Mouse (Mus musculus): ENCODE data around the gene Fbln7. TPM values are rescaled to one million over a fixed set of nuclear protein-coding genes. Genes with fewer than 3 reads are reported as not detected.
A peak's percentile ranks its signal among the peaks of the same experiment; 100 is the strongest.

The Fbln7 gene
- polyA plus RNA-seq, 2 experiments: 8.9 to 15.0 TPM

DNA sequence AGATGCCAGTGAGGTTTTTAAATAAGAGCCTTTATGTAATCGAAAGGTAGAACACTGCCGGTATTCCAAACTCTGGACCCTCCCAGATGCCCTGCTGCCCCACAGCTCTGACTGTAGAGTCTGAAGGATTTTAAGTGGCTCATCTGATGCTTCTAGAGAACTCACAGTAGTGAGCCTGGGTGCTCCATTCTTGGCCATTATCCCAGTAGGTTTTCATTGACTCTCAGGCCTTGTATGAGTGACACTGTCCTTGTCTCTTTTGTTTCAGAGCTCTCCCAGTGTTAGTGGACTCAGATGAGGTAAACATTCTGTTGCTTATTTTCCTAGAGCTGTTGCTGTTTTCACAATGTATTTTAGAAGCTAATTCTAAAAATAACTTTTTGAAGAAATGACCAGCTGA, 12.7 kb upstream of the Fbln7 start:
- DNase-seq (ENCODE audit: low spot score) (no peak), ATAC-seq (ENCODE audit: low FRiP score, low read depth) (no peak)
- Histone ChIP-seq H3K4me3 (replicated peaks; ENCODE audit: low read length) (no peak overlapping the region), H3K4me1 (ENCODE audit: control insufficient read depth, insufficient read depth, low read length) (no peaks in the 10 kb centered on the region), H3K27ac (replicated peaks; ENCODE audit: low read depth, low read length) (no peak overlapping the region), H3K4me2 (replicated peaks; ENCODE audit: low read depth, low read length, severe bottlenecking) (no peak overlapping the region), H3K27me3 (ENCODE audit: control insufficient read depth, insufficient read depth, low read length) (no peaks in the 10 kb centered on the region), H3K9me3 (ENCODE audit: control insufficient read depth, low read length) (no peaks in the 10 kb centered on the region), H3K9ac (ENCODE audit: low read depth, low read length, severe bottlenecking) (no peak overlapping the region), H3K36me3 (ENCODE audit: control insufficient read depth, insufficient read depth, low read length) (peaks cover 59% of the 10 kb centered on the region)
- TF ChIP-seq POLR2A (IDR thresholded peaks at IDR 0.05; ENCODE audit: borderline replicate concordance, extremely low read depth, insufficient read depth, insufficient read length): no peak
- 96% methylated on average over 2 of the region's 2 CpGs for whole genome bisulfite sequencing

DNA sequence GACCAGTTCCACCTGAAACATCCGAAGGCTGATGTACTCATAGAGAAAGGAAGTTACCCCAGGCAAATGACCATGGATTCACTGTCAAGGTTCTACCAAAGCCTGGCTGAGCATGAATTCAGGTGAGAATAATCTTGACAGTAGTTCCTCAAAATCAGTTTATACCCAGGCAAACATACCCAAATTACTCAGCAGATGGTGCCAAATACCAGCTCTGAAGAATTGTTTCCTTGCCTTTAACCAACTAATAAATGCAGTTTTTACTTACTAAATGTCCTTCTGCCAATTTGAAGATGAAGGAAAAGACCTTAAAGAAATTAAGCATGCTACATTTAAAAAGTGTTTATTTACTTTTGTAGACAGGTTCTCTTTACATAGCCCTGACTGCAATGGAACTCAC, 6.1 kb upstream of the Fbln7 start:
- no peak for ATAC-seq (ENCODE audit: low FRiP score, low read depth)
- no peaks in the 10 kb centered on the region for H3K27me3 ChIP-seq (ENCODE audit: control insufficient read depth, insufficient read depth, low read length)
- no peak overlapping the region for H3K4me3 ChIP-seq (replicated peaks; ENCODE audit: low read length)
- DNase-seq (ENCODE audit: low spot score): no peak
- 85% methylated on average over 1 of the region's 1 CpGs for WGBS
- H3K27ac ChIP-seq (replicated peaks; ENCODE audit: low read depth, low read length): no peak overlapping the region
- no peak for TF ChIP-seq POLR2A (IDR thresholded peaks at IDR 0.05; ENCODE audit: borderline replicate concordance, extremely low read depth, insufficient read depth, insufficient read length)
- no peaks in the 10 kb centered on the region for H3K4me1 ChIP-seq (ENCODE audit: control insufficient read depth, insufficient read depth, low read length)
- H3K4me2 ChIP-seq (replicated peaks; ENCODE audit: low read depth, low read length, severe bottlenecking): no peak overlapping the region
- no peaks in the 10 kb centered on the region for H3K9me3 ChIP-seq (ENCODE audit: control insufficient read depth, low read length)
- no peak overlapping the region for H3K9ac ChIP-seq (ENCODE audit: low read depth, low read length, severe bottlenecking)
- H3K36me3 ChIP-seq (ENCODE audit: control insufficient read depth, insufficient read depth, low read length): peaks cover 13% of the 10 kb centered on the region

DNA sequence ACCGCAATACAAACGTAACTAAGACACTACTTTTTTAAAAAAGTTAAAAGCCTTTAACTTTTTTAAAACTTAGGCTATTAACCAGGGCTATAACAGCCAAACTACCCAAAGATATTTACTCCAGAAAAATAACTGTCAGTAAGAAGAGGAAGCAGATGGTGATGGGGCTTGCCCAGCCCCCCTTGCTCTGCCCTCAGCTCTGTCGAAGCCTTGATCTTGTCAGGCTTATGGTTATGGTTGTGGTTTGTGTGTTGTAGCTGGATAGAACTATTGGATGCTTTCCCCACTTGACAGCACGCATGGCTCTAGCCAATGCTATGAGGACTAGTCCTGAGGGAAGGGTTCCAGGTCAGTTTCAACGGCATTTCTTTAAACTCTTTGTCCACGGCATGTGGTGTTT, 3.8 kb upstream of the Fbln7 start:
- Histone ChIP-seq H3K36me3 (ENCODE audit: control insufficient read depth, insufficient read depth, low read length) (0 out of 2 replicates have a peak, but pooled peaks cover 3% of the 10 kb centered on the region), H3K9ac (ENCODE audit: low read depth, low read length, severe bottlenecking) (no peak overlapping the region), H3K27me3 (ENCODE audit: control insufficient read depth, insufficient read depth, low read length) (0 out of 2 replicates have a peak, but pooled peaks cover 2% of the 10 kb centered on the region), H3K9me3 (ENCODE audit: control insufficient read depth, low read length) (no peaks in the 10 kb centered on the region), H3K4me2 (replicated peaks; ENCODE audit: low read depth, low read length, severe bottlenecking) (no peak overlapping the region), H3K4me3 (replicated peaks; ENCODE audit: low read length) (no peak overlapping the region), H3K27ac (replicated peaks; ENCODE audit: low read depth, low read length) (no peak overlapping the region), H3K4me1 (ENCODE audit: control insufficient read depth, insufficient read depth, low read length) (no peaks in the 10 kb centered on the region)
- TF ChIP-seq POLR2A (IDR thresholded peaks at IDR 0.05; ENCODE audit: borderline replicate concordance, extremely low read depth, insufficient read depth, insufficient read length): no peak
- 93% methylated on average over 6 of the region's 6 CpGs for WGBS
- DNase-seq (ENCODE audit: low spot score) (no peak), ATAC-seq (ENCODE audit: low FRiP score, low read depth) (no peak)

DNA sequence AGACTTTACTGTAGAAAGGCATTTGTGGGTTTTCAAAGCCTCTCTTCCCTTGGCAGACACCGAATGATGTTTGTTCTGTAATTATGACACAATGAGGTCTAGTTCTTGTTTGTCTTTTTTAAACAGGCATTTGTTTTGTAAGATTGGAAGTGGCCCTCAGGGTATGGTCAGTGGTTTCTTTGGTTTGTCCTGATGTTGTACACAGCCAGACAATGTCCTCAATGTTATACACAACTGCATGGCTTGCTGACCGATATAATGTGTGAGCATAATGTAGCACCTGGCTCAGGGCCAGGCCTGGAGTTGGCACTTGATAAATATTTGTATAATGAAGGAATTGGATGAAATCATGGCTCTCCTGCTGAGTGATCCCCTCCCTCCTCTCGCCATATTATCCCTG, 2.9 kb upstream of the Fbln7 start:
- no peak for DNase-seq (ENCODE audit: low spot score)

DNA sequence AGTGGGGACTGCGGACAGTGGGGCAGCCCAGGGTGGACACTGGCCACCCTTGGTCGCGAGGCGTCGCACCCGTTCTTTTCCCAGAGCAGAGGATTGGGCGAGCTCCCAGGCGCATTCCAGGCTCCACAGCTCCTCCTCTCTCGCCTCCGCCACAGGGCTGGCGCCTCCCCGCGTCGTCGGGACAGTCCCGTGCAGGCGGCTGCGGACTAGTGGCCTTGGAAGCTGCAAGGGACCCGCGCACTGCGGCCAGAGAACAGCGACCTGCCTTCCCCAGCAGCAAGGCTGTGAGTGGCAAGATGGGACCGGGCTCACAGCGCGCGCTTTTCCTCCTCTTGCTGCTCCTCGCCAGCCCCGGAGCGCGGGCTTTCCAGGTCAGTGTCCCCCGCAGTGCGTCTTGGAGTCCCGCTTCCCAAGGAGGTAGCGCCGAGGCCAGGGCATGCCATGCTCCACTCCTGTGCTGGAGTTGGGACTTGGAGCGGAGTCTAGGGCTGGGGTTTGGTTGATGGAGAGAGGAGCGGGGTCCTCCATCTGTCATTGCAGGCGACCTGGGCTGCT, 1.1 kb downstream of the Fbln7 start:
- 0 out of 2 replicates have a peak, but pooled peaks cover 7% of the 10 kb centered on the region for H3K27me3 ChIP-seq (ENCODE audit: control insufficient read depth, insufficient read depth, low read length)
- H3K4me1 ChIP-seq (ENCODE audit: control insufficient read depth, insufficient read depth, low read length): no peaks in the 10 kb centered on the region
- TF ChIP-seq POLR2A (IDR thresholded peaks at IDR 0.05; ENCODE audit: borderline replicate concordance, extremely low read depth, insufficient read depth, insufficient read length): no peak
- H3K4me3 ChIP-seq (replicated peaks; ENCODE audit: low read length): peak overlapping the region; percentile 49
- H3K9me3 ChIP-seq (ENCODE audit: control insufficient read depth, low read length): no peaks in the 10 kb centered on the region
- H3K36me3 ChIP-seq (ENCODE audit: control insufficient read depth, insufficient read depth, low read length): no peaks in the 10 kb centered on the region
- ATAC-seq (ENCODE audit: low FRiP score, low read depth): peak; percentile 77
- H3K4me2 ChIP-seq (replicated peaks; ENCODE audit: low read depth, low read length, severe bottlenecking): peak overlapping the region; percentile 89
- peak overlapping the region; percentile 48 for H3K9ac ChIP-seq (ENCODE audit: low read depth, low read length, severe bottlenecking)
- under 1% methylated on average over 25 of the region's 38 CpGs for WGBS
- peak; percentile 38 for DNase-seq (ENCODE audit: low spot score)
- no peak overlapping the region for H3K27ac ChIP-seq (replicated peaks; ENCODE audit: low read depth, low read length)

More for the DNA sequence above, 2.9 kb upstream of the Fbln7 start:
- Histone ChIP-seq H3K27me3 (ENCODE audit: control insufficient read depth, insufficient read depth, low read length) (0 out of 2 replicates have a peak, but pooled peaks cover 7% of the 10 kb centered on the region), H3K36me3 (ENCODE audit: control insufficient read depth, insufficient read depth, low read length) (no peaks in the 10 kb centered on the region), H3K27ac (replicated peaks; ENCODE audit: low read depth, low read length) (no peak overlapping the region), H3K4me3 (replicated peaks; ENCODE audit: low read length) (no peak overlapping the region), H3K9me3 (ENCODE audit: control insufficient read depth, low read length) (no peaks in the 10 kb centered on the region), H3K4me2 (replicated peaks; ENCODE audit: low read depth, low read length, severe bottlenecking) (no peak overlapping the region), H3K4me1 (ENCODE audit: control insufficient read depth, insufficient read depth, low read length) (no peaks in the 10 kb centered on the region), H3K9ac (ENCODE audit: low read depth, low read length, severe bottlenecking) (no peak overlapping the region)
- ATAC-seq (ENCODE audit: low FRiP score, low read depth): no peak
- no peak for TF ChIP-seq POLR2A (IDR thresholded peaks at IDR 0.05; ENCODE audit: borderline replicate concordance, extremely low read depth, insufficient read depth, insufficient read length)
- 86% methylated on average over 3 of the region's 3 CpGs for WGBS
